Mouse (Mus musculus): ENCODE results near the gene Ap1ar.

DNA sequence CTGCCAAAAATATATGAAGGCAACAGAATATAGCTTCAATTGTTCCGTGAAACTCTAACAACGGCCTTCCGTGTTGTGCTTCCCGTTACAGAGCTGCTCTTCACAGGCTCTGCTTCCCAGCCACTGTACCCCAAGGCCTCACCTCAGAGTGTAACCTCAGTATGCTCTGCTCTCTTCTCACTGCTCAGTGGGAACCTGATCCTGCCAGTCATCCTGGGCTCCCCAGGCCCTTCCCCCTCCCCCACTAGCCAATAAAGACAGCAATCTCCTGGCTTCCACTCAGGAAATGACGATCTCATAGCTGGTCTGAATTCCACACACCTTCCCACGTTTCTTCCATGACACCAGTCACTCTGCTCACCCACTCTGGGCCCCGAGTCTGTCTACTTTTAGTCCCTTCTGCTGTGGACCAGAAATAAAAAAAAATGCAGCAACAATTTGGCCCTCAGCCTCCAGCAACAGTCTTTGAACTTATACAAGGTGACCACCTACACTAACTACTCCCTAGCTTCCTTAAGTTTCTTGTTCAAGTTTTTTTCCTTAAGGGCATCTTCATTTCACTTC is 20.1 kb downstream of the Ap1ar start:
- TF ChIP-seq EP300 (IDR thresholded peaks at IDR 0.05; ENCODE audit: low read depth) (no peak), CTCF (IDR thresholded peaks at IDR 0.05; ENCODE audit: low read depth) (no peak)
